Mouse (Mus musculus): ENCODE measurements around the gene Tmem242. TPM values are rescaled to one million over a fixed set of nuclear protein-coding genes. Genes with fewer than 3 reads are reported as not detected.

Gene Tmem242
- polyA plus RNA-seq, 1 experiment from 2014 or later = 45.6 TPM

- no peak for ATAC-seq
- WGBS (ENCODE audit: insufficient replicate concordance) = 79% methylated on average over 6 of the region's 6 CpGs
- no peak for TF ChIP-seq EP300 (IDR thresholded peaks at IDR 0.05; ENCODE audit: low read depth)
- no peak for TF ChIP-seq CTCF (IDR thresholded peaks at IDR 0.05; ENCODE audit: low read depth)
These were observed 20.1 kb downstream of the Tmem242 start for GRCm38 (mm10) chr17:5419771-5420518.

GRCm38 (mm10) chr17:5419056-5419455 is 21.0 kb downstream of the Tmem242 start:
- ATAC-seq (no peak), DNase-seq (no peak)
- H3K27me3 ChIP-seq (ENCODE audit: insufficient read depth, low read length) = no peaks in the 10 kb centered on the region
- no peak overlapping the region for H3K4me2 ChIP-seq (ENCODE audit: low read depth, low read length)
- 82% methylated on average over 9 of the region's 9 CpGs for WGBS (ENCODE audit: insufficient replicate concordance)
- TF ChIP-seq CTCF (IDR thresholded peaks at IDR 0.05; ENCODE audit: low read depth) (no peak), EP300 (IDR thresholded peaks at IDR 0.05; ENCODE audit: low read depth) (no peak)
- H3K4me3 ChIP-seq (ENCODE audit: low read depth, low read length) = no peak overlapping the region
- no peak overlapping the region for H3K27ac ChIP-seq (ENCODE audit: low read depth)
- H3K36me3 ChIP-seq (replicated peaks; ENCODE audit: insufficient read depth, low read length) = peaks cover 14% of the 10 kb centered on the region
- no peaks in the 10 kb centered on the region for H3K9me3 ChIP-seq (ENCODE audit: low read length)
- H3K4me1 ChIP-seq (ENCODE audit: insufficient read depth) = peaks cover 4% of the 10 kb centered on the region; the same call in 1 of the 2 replicates
- no peak overlapping the region for H3K9ac ChIP-seq (replicated peaks)

More at GRCm38 (mm10) chr17:5419771-5420518, 20.1 kb downstream of the Tmem242 start:
- H3K9me3 ChIP-seq (ENCODE audit: low read length) = no peaks in the 10 kb centered on the region
- H3K27me3 ChIP-seq (ENCODE audit: insufficient read depth, low read length) = no peaks in the 10 kb centered on the region
- no peak overlapping the region for H3K9ac ChIP-seq (replicated peaks)
- no peak overlapping the region for H3K27ac ChIP-seq (ENCODE audit: low read depth)
- no peak overlapping the region for H3K4me2 ChIP-seq (ENCODE audit: low read depth, low read length)
- no peak for DNase-seq
- H3K36me3 ChIP-seq (replicated peaks; ENCODE audit: insufficient read depth, low read length) = peaks cover 14% of the 10 kb centered on the region
- peaks cover 2% of the 10 kb centered on the region; the same call in 1 of the 2 replicates for H3K4me1 ChIP-seq (ENCODE audit: insufficient read depth)
- no peak overlapping the region for H3K4me3 ChIP-seq (ENCODE audit: low read depth, low read length)

GRCm38 (mm10) chr17:5418545-5418944 is 21.5 kb downstream of the Tmem242 start, which contains the start of gene Ldhal6b:
Gene Ldhal6b, minus strand, starts transcription at chr17:5418767.
- H3K9me3 ChIP-seq (ENCODE audit: low read length) = no peaks in the 10 kb centered on the region
- TF ChIP-seq EP300 (IDR thresholded peaks at IDR 0.05; ENCODE audit: low read depth) (no peak), CTCF (IDR thresholded peaks at IDR 0.05; ENCODE audit: low read depth) (no peak)
- H3K27me3 ChIP-seq (ENCODE audit: insufficient read depth, low read length) = no peaks in the 10 kb centered on the region
- no peak within 1 kb of the TSS for H3K4me3 ChIP-seq (ENCODE audit: low read depth, low read length)
- WGBS (ENCODE audit: insufficient replicate concordance) = 95% methylated on average over 11 of the region's 11 CpGs
- no peak within 1 kb of the TSS for H3K4me2 ChIP-seq (ENCODE audit: low read depth, low read length)
- no peak for ATAC-seq
- H3K27ac ChIP-seq (ENCODE audit: low read depth) = no peak within 1 kb of the TSS
- no peak for DNase-seq
- peaks cover 5% of the 10 kb centered on the region; the same call in 1 of the 2 replicates for H3K4me1 ChIP-seq (ENCODE audit: insufficient read depth)
- no peak within 1 kb of the TSS for H3K9ac ChIP-seq (replicated peaks)
- peaks cover 14% of the 10 kb centered on the region for H3K36me3 ChIP-seq (replicated peaks; ENCODE audit: insufficient read depth, low read length)

- no peak overlapping the region for H3K27ac ChIP-seq (ENCODE audit: low read depth)
- H3K9me3 ChIP-seq (ENCODE audit: low read length) = no peaks in the 10 kb centered on the region
- no peak overlapping the region for H3K9ac ChIP-seq (replicated peaks)
- H3K27me3 ChIP-seq (ENCODE audit: insufficient read depth, low read length) = no peaks in the 10 kb centered on the region
- H3K4me1 ChIP-seq (ENCODE audit: insufficient read depth) = peaks cover 9% of the 10 kb centered on the region
- TF ChIP-seq CTCF (IDR thresholded peaks at IDR 0.05; ENCODE audit: low read depth) (no peak), EP300 (IDR thresholded peaks at IDR 0.05; ENCODE audit: low read depth) (no peak)
- peaks cover 17% of the 10 kb centered on the region for H3K36me3 ChIP-seq (replicated peaks; ENCODE audit: insufficient read depth, low read length)
- ATAC-seq (no peak), DNase-seq (no peak)
- no peak overlapping the region for H3K4me2 ChIP-seq (ENCODE audit: low read depth, low read length)
- WGBS (ENCODE audit: insufficient replicate concordance) = 85% methylated on average over 3 of the region's 3 CpGs
- H3K4me3 ChIP-seq (ENCODE audit: low read depth, low read length) = no peak overlapping the region
These were observed 23.5 kb downstream of the Tmem242 start for GRCm38 (mm10) chr17:5416518-5416917.

GRCm38 (mm10) chr17:5414041-5414440 is 26.0 kb downstream of the Tmem242 start:
- H3K4me1 ChIP-seq (ENCODE audit: insufficient read depth) = peaks cover 9% of the 10 kb centered on the region
- H3K9me3 ChIP-seq (ENCODE audit: low read length) = no peaks in the 10 kb centered on the region
- DNase-seq (no peak), ATAC-seq (no peak)
- no peak overlapping the region for H3K9ac ChIP-seq (replicated peaks)
- TF ChIP-seq EP300 (IDR thresholded peaks at IDR 0.05; ENCODE audit: low read depth) (no peak), CTCF (IDR thresholded peaks at IDR 0.05; ENCODE audit: low read depth) (no peak)
- no peak overlapping the region for H3K4me2 ChIP-seq (ENCODE audit: low read depth, low read length)
- H3K27ac ChIP-seq (ENCODE audit: low read depth) = 0 out of 2 replicates have a peak overlapping the region, but pooled peaks have one; percentile 13
- peaks cover 14% of the 10 kb centered on the region for H3K36me3 ChIP-seq (replicated peaks; ENCODE audit: insufficient read depth, low read length)
- 76% methylated on average over 3 of the region's 3 CpGs for WGBS (ENCODE audit: insufficient replicate concordance)
- H3K27me3 ChIP-seq (ENCODE audit: insufficient read depth, low read length) = no peaks in the 10 kb centered on the region
- H3K4me3 ChIP-seq (ENCODE audit: low read depth, low read length) = no peak overlapping the region

GRCm38 (mm10) chr17:5413350-5413749 is 26.7 kb downstream of the Tmem242 start:
- Histone ChIP-seq H3K4me2 (ENCODE audit: low read depth, low read length) (no peak overlapping the region; the same call in 1 of the 2 replicates), H3K9ac (replicated peaks) (no peak overlapping the region), H3K27me3 (ENCODE audit: insufficient read depth, low read length) (no peaks in the 10 kb centered on the region), H3K36me3 (replicated peaks; ENCODE audit: insufficient read depth, low read length) (peaks cover 11% of the 10 kb centered on the region), H3K4me3 (ENCODE audit: low read depth, low read length) (no peak overlapping the region), H3K9me3 (ENCODE audit: low read length) (no peaks in the 10 kb centered on the region), H3K4me1 (ENCODE audit: insufficient read depth) (peaks cover 9% of the 10 kb centered on the region), H3K27ac (ENCODE audit: low read depth) (peak overlapping the region; percentile 13; the same call in 1 of the 2 replicates)
- TF ChIP-seq EP300 (IDR thresholded peaks at IDR 0.05; ENCODE audit: low read depth) (peak; percentile 43; the same call in 1 of the 2 replicates), CTCF (IDR thresholded peaks at IDR 0.05; ENCODE audit: low read depth) (no peak)
- WGBS (ENCODE audit: insufficient replicate concordance) = 76% methylated on average over 13 of the region's 13 CpGs
- peak; percentile 28 for DNase-seq
- peak; percentile 97 for ATAC-seq

All from liver, postnatal 0 days (tissue).